Mouse (Mus musculus): ENCODE measurements around the gene Adcy7. TPM values are rescaled to one million over a fixed set of nuclear protein-coding genes. Genes with fewer than 3 reads are reported as not detected.

Gene Adcy7
- total RNA-seq, 1 experiment from 2014 or later: 107 TPM

- ATAC-seq (ENCODE audit: extremely low read depth, insufficient number of reproducible peaks, low FRiP score, poor library complexity, severe bottlenecking): peak; percentile 82
Measured at GRCm38 (mm10) chr8:88361708-88362428, 89.7 kb downstream of the Adcy7 start, which contains the start of gene Brd7. Brd7 (minus strand) TSS chr8:88362194.

- 0 out of 2 replicates have a peak, but pooled peaks have one; percentile 1 for ATAC-seq (ENCODE audit: extremely low read depth, insufficient number of reproducible peaks, low FRiP score, poor library complexity, severe bottlenecking)
Measured at GRCm38 (mm10) chr8:88362446-88363150, 90.4 kb downstream of the Adcy7 start.

GRCm38 (mm10) chr8:88369221-88369620 lies 97.0 kb downstream of the Adcy7 start:
- no peak for ATAC-seq (ENCODE audit: extremely low read depth, insufficient number of reproducible peaks, low FRiP score, poor library complexity, severe bottlenecking)

DNA sequence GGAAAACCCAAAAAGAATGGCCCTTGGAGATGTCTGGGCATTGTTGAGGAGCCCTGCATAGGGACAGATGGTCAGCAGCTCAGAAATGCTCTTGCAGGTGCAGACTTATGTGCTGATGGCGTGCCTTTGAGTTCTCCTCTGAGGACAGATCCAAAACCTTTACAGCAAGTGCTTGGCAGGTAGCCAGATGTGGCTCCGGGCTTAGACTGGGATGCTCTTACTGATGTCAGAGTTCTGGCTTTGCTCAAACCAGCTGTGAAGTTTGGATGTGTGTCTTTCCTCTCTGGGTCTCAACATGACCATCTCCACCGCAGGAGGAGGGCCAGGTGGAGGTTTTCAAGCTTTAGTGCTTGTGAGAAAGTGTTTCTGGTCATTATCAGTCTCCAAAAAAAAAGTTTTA lies 97.6 kb downstream of the Adcy7 start:
- ATAC-seq (ENCODE audit: extremely low read depth, insufficient number of reproducible peaks, low FRiP score, poor library complexity, severe bottlenecking): no peak

GRCm38 (mm10) chr8:88371522-88371921 lies 99.3 kb downstream of the Adcy7 start:
- no peak for ATAC-seq (ENCODE audit: extremely low read depth, insufficient number of reproducible peaks, low FRiP score, poor library complexity, severe bottlenecking)

DNA sequence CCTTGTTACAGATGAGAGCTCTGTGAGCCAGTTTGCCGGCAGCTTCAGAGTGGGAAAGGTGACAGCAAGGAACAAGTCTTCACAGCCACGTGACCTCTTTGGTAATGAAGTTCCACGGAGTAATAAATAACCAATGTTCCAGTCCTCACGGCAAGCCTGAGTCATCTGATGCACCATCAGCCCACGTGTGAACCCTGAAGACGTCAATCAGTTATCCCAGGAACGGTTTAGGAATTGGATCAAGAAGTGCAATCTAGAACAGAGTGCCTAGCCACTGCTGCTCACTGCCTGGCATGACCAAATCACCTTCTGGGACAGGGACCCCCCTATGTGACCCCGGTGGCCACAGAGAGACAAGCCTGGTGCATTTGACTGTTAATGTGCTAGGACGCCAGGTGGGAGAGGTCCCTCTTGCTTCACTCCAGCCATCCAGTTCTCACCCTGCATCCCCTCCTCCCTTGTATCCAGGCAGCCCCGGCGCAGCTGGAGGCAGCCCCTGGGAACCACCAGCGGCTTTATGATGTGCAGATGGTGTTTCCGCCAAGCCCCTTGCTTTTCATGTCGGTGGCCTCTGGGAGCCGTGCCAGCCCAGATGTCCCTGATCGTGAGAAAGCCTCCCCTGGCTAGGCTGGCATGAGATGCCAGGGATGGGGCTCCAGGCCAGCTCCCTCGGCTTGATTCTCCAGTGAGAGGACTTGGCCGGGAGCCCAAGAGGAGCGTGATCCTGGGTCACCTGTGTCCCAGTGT lies 104.8 kb downstream of the Adcy7 start:
- no peak for ATAC-seq (ENCODE audit: extremely low read depth, insufficient number of reproducible peaks, low FRiP score, poor library complexity, severe bottlenecking)

Other genes starting within 250 kb of the Adcy7 start
- 13.3 and 15.7 TPM in 2 replicates for gene Cnep1r1, start 153.6 kb upstream of the Adcy7 start, total RNA-seq (2017)
- gene Heatr3, start 134.5 kb upstream of the Adcy7 start, total RNA-seq (2017): 11.8 and 15.1 TPM in 2 replicates
- 61.9 and 66.9 TPM in 2 replicates for gene Tent4b, start 73.2 kb upstream of the Adcy7 start, total RNA-seq (2017)
- gene Brd7, start 89.8 kb downstream of the Adcy7 start, total RNA-seq (2017): 52.3 and 68.8 TPM in 2 replicates
- gene Nkd1, start 249.0 kb downstream of the Adcy7 start, total RNA-seq (2017): not detected in 2 replicates